Mouse (Mus musculus) liver, embryonic 16.5 days (tissue): ENCODE results near the gene Ccr10. TPM values are rescaled to one million over a fixed set of nuclear protein-coding genes. Genes with fewer than 3 reads are reported as not detected.

Experiments
- ATAC-seq: fragments of 200-750 bp; cut with Nextera tagmentation; 2 replicates; pipeline ENCODE4 v1.8.0; 2017; ENCODE audit warnings: low read depth, mild to moderate bottlenecking, moderate number of reproducible peaks, moderate library complexity
- H3K27ac ChIP-seq: fragments of 300-500 bp; sonication (generic); 2 replicates; pipeline ENCODE4 v1.5.1; 2014; ENCODE audit warnings: mild to moderate bottlenecking, low read length
- H3K27me3 ChIP-seq: fragments of 300-500 bp; sonication (generic); 2 replicates; pipeline ENCODE4 v1.6.1; 2014; ENCODE audit warnings: low read depth, low read length, mixed read lengths; ENCODE audit not compliant: control insufficient read depth, insufficient read depth
- H3K36me3 ChIP-seq: fragments of 300-500 bp; sonication (generic); 2 replicates; pipeline ENCODE4 v1.6.1; 2014; ENCODE audit warnings: mild to moderate bottlenecking; ENCODE audit not compliant: control insufficient read depth, insufficient read depth
- H3K4me1 ChIP-seq: fragments of 300-500 bp; sonication (generic); 2 replicates; pipeline ENCODE4 v1.6.1; 2014; ENCODE audit warnings: low read depth, low read length, mixed read lengths; ENCODE audit not compliant: control insufficient read depth
- H3K4me2 ChIP-seq: fragments of 300-500 bp; sonication (generic); 2 replicates; pipeline ENCODE4 v1.6.1; 2014; ENCODE audit warnings: low read depth, low read length, mixed read lengths
- H3K4me3 ChIP-seq: fragments of 300-500 bp; sonication (generic); 2 replicates; pipeline ENCODE4 v1.5.1; 2014; ENCODE audit warnings: low read depth, mild to moderate bottlenecking, low read length
- H3K9ac ChIP-seq: fragments of 300-500 bp; sonication (generic); 2 replicates; pipeline ENCODE4 v1.6.1; 2014; ENCODE audit warnings: low read depth, low read length
- H3K9me3 ChIP-seq: fragments of 300-500 bp; sonication (generic); replicated peaks from 2 replicates; pipeline ENCODE4 v1.6.1; 2016; ENCODE audit warnings: low read length; ENCODE audit not compliant: control insufficient read depth
- WGBS: fragments of 180-500 bp; shearing (Covaris S2); extraction: QIAGEN DNeasy Blood & Tissue Kit; methylation state at CpG from one replicate; pipeline ENCODE4 v1.1.7; 2014; ENCODE audit not compliant: insufficient replicate concordance; 5-methylcytosine and 5-hydroxymethylcytosine counted together
- polyA plus RNA-seq: library from polyadenylated mRNA; unstranded; fragments of >200 nt; fragmentation: Nextera tagmentation; extraction: Ambion mirVana; gene quantifications from 2 replicates; pipeline ENCODE4 v1.2.1, GENCODE M21; 2015

Ccr10 gene
- polyA plus RNA-seq, 1 experiment from 2014 or later: 0.05 TPM

DNA sequence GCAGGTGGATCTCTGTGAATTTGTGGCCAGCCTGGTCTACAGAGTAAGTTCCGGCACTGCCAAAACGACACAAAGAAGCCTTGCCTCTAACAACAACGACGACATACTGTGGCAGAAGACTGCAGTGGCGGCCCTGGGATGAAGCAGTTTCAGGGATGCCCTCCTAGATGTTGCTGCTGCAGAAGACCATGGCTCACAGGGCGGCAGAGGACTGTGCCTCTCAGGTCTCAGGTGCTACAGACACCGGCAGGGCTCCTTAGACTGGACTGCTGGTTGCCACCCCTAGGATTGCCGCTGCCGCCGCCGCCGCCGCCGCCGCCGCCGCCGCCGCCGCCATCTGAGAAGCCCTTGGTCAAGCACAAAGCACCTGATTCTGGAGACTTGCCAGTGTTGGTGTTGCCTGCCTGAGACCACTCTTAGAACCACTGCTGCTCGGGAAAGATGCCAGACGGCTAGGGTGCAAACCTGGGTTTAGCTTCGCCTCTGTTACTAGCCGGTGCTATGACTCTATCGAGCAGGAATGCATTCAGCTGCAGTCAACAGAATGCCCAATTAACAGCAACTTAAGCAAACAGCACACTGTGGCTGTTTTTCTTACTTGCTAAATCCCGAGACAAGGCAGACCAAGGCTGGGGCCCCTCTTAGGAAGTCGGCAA lies 35.0 kb downstream of the Ccr10 start:
- no peak for ATAC-seq

DNA sequence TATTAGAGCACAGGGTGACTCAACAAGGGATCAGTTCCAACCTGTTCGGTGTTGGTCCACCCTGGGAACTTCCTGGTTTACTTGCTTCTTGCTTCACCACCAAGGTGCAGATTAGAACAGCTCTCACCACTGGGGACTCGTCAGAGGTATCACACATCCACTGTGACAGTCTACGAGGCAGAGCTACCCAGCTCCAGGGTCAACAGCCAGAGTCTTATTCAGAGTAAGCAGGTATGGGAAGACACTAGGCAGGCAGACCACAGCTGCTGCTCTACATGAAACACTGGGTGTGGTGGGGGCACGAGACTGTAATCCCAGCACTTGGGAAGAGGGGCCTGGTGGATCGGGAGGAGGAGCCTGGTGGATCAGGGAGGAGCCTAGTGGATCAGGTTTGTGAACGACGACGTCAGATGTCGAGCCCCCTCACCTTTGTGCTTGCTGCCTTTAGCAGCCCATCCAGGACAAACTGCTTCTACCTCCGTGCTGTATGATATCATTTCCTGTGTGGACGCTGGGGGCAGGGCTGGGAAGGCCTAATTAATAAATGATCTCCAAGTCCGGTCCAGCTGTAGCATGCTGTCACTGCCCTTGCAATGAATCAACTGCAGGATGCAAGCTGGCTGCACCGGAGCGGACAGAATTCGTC lies 36.6 kb downstream of the Ccr10 start:
- 15% methylated on average over 15 of the region's 15 CpGs for WGBS
- Histone ChIP-seq H3K36me3 (no peaks in the 10 kb centered on the region), H3K27me3 (peaks cover 26% of the 10 kb centered on the region), H3K4me2 (no peak overlapping the region), H3K9me3 (no peaks in the 10 kb centered on the region), H3K9ac (no peak overlapping the region), H3K27ac (no peak overlapping the region), H3K4me3 (no peak overlapping the region), H3K4me1 (0 out of 2 replicates have a peak, but pooled peaks cover under 1% of the 10 kb centered on the region)
- no peak for ATAC-seq

More for the DNA sequence above, 35.0 kb downstream of the Ccr10 start:
- Histone ChIP-seq H3K4me2 (peak overlapping the region; percentile 39), H3K27me3 (peaks cover 28% of the 10 kb centered on the region), H3K36me3 (no peaks in the 10 kb centered on the region), H3K9me3 (no peaks in the 10 kb centered on the region), H3K4me3 (peak overlapping the region; percentile 27; the same call in 1 of the 2 replicates), H3K4me1 (peaks cover 3% of the 10 kb centered on the region; the same call in 1 of the 2 replicates), H3K27ac (no peak overlapping the region), H3K9ac (no peak overlapping the region)
- 37% methylated on average over 27 of the region's 27 CpGs for WGBS

DNA sequence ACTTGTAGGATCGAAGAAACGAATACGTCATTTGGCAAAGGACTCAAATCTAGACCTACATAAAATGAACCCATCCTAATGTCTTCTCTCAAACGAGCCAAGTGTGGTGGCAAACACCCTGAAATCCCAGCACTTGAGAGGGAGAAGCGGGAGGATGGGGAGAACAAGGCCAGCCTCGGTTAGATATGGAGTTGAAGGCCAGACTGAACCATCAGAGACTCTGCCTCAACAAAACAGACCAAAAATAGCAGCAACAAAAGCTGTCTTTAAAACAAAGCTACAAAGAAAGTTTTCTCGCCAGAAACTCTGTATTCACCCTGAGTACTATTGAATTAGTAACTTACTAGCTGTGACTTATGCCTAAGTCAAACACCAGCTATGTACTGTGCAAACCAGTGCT lies 38.2 kb downstream of the Ccr10 start:
- Histone ChIP-seq H3K4me1 (no peaks in the 10 kb centered on the region), H3K27ac (no peak overlapping the region), H3K4me2 (no peak overlapping the region), H3K27me3 (peaks cover 26% of the 10 kb centered on the region), H3K4me3 (no peak overlapping the region), H3K9ac (no peak overlapping the region), H3K9me3 (no peaks in the 10 kb centered on the region), H3K36me3 (no peaks in the 10 kb centered on the region)
- ATAC-seq: no peak
- 59% methylated on average over 7 of the region's 7 CpGs for WGBS

DNA sequence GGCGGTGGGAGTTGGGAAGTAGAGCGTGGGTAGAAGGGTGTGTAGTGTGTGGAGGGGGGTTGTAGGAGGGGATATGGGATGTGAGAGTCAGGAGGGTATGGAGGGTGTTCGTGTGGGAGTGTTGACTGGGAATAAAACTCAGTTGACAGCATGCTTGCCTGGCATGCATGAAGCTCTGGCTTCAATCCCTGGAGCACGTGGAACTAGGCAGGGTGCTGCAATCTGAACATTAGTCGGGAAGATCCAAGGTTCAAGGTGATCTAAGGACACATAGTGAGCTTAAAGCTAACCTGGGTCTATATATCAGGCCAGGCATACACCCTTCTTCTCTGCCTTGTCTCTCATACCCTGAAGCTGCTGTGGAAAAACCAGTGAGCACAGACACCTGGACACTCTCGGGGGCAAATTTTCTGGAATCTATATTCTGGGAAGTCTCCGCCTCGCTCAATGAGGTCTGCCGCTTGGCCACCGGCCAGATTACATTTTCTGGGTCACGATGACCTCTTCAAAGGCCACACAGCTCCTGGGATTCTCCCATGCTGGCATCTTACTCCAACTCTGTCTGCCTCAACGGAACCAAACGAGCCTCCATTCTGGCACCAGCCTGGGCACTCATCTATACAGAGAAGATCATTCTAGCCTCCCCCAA lies 40.9 kb downstream of the Ccr10 start:
- H3K4me2 ChIP-seq: no peak overlapping the region
- H3K36me3 ChIP-seq: no peaks in the 10 kb centered on the region
- H3K9ac ChIP-seq: no peak overlapping the region
- peaks cover 5% of the 10 kb centered on the region for H3K27me3 ChIP-seq
- H3K4me1 ChIP-seq: peaks cover 8% of the 10 kb centered on the region
- peak; percentile 53; the same call in 1 of the 2 replicates for ATAC-seq
- no peak overlapping the region for H3K4me3 ChIP-seq
- 63% methylated on average over 13 of the region's 13 CpGs for WGBS
- no peaks in the 10 kb centered on the region for H3K9me3 ChIP-seq
- no peak overlapping the region for H3K27ac ChIP-seq

DNA sequence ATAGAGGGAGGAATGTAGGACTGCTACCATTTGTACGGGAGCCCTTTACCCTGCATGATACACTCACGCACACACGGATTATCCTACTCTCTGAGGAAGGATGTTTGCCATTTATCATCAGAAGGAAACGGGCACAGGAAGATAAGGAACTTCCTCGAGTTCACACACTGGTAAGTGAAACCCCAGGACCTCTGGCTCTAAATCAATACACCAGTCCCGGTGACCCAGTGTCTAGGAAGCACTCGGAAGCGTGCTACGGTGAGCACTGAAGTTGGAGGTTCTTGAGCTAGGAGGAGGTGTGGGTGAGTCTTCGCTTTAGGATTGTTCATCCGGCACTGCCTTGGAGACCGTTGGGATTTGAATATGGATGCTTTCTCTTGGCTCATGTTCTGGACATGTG lies 42.2 kb downstream of the Ccr10 start:
- WGBS: 20% methylated on average over 12 of the region's 12 CpGs
- no peaks in the 10 kb centered on the region for H3K9me3 ChIP-seq
- no peak overlapping the region for H3K27ac ChIP-seq
- peaks cover 8% of the 10 kb centered on the region for H3K4me1 ChIP-seq
- H3K4me2 ChIP-seq: no peak overlapping the region
- no peak overlapping the region for H3K4me3 ChIP-seq
- H3K27me3 ChIP-seq: no peaks in the 10 kb centered on the region
- no peak overlapping the region for H3K9ac ChIP-seq
- H3K36me3 ChIP-seq: no peaks in the 10 kb centered on the region
- ATAC-seq: no peak

DNA sequence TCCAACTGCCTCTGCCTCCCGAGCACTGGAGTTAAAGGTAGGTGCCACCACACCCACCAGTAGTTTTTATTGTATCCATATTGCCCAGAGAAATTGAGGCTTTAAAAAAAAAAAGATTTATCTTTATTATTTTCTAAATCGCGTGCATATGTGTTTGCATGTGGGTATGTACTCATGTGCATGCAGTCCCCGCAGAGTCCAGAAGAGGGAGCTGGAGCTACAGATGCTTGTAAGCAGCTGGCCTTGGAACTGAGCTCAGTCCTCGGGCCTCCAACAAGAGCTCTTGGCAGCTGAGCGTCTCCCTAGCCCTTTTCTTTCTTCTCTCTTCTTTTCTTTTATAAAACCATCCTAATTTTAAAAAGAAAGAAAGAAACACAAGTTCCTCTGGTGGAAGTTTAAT lies 43.5 kb downstream of the Ccr10 start:
- H3K27ac ChIP-seq: no peak overlapping the region
- H3K9ac ChIP-seq: no peak overlapping the region
- H3K27me3 ChIP-seq: no peaks in the 10 kb centered on the region
- H3K4me3 ChIP-seq: no peak overlapping the region
- peaks cover 8% of the 10 kb centered on the region for H3K4me1 ChIP-seq
- no peaks in the 10 kb centered on the region for H3K9me3 ChIP-seq
- no peak overlapping the region for H3K4me2 ChIP-seq
- H3K36me3 ChIP-seq: peaks cover 2% of the 10 kb centered on the region
- WGBS: 81% methylated on average over 6 of the region's 6 CpGs
- ATAC-seq: no peak

DNA sequence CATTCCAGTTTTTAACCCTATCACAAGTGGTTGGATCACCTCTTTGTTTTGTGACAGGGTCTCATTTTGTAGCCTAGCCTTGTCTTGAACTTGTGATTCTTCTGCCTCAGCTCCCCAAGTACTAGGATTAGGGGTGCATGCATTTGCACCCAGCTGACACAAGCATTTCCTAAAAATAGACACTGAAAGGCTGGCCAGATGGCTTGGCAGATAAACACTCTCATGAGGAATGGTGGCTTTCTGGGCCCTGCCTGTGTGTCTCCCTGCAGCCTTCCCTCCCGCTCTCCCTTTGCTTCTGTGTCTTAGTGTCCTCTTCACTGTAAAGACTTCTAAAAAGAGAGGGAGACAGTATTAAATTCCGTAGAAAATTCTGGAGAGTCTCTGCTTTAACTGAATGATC lies 44.1 kb downstream of the Ccr10 start:
- Histone ChIP-seq H3K27ac (no peak overlapping the region), H3K36me3 (peaks cover 7% of the 10 kb centered on the region), H3K27me3 (no peaks in the 10 kb centered on the region), H3K4me1 (peaks cover 8% of the 10 kb centered on the region), H3K9ac (no peak overlapping the region), H3K4me2 (no peak overlapping the region), H3K9me3 (no peaks in the 10 kb centered on the region), H3K4me3 (no peak overlapping the region)
- 49% methylated on average over 2 of the region's 2 CpGs for WGBS
- ATAC-seq: 0 out of 2 replicates have a peak, but pooled peaks have one; percentile 43

DNA sequence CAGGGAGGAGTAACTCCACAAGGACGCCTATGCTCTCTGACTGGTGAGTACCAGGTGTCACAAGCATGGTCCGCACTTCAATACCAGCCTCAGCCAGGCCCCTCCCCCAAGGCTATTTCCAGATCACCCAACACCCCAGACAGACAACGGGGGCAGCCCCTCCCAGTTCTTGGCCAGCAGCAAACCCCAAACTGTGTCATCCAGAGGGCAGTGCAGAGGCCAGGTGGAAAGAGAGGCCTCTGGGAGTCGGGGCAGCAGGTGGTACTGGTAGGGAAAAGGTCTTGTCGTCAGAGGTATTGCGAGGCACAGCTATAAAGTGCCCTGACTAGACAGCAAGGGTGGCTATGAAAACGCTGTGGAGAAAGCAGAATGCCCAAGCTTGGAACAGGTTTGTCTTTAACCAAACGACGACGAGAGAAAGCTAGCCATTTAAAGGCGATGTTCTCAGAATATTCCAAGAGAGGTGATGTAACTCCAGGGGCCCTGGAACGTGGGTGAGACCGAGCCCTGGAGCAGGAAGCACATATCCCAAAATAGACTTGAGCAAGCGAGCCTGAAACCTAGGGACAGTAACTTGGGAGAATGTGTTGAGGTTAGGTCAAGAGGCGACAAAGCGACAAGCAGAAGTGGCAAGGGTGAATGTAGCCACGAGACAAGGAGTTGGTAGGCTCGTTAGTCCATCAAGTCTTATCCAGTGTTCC lies 45.0 kb downstream of the Ccr10 start:
- H3K36me3 ChIP-seq: peaks cover 10% of the 10 kb centered on the region
- ATAC-seq: no peak
- no peak overlapping the region for H3K4me3 ChIP-seq
- H3K27ac ChIP-seq: no peak overlapping the region
- 36% methylated on average over 18 of the region's 18 CpGs for WGBS
- no peak overlapping the region for H3K9ac ChIP-seq
- H3K4me1 ChIP-seq: peaks cover 8% of the 10 kb centered on the region
- no peaks in the 10 kb centered on the region for H3K27me3 ChIP-seq
- H3K9me3 ChIP-seq: no peaks in the 10 kb centered on the region
- no peak overlapping the region for H3K4me2 ChIP-seq
